Mouse (Mus musculus) frontal cortex, postnatal 14 days (tissue): Measurements from ENCODE around the gene Nol4l.
"Not testable (repeated sequence)": the region's sequence is repeated elsewhere in the genome, so short reads cannot be mapped to it uniquely, and the experiment has no call there.

Experiments used
- DNase-seq, 2 experiments: peaks; one replicate each; pipeline ENCODE4 v3.0.0; 2022; ENCODE audit warnings: low spot score in 2 of 2

The Nol4l gene

GRCm38 (mm10) chr2:153512416-153513323 lies 17.1 kb downstream of the Nol4l start:
- no peak for DNase-seq

GRCm38 (mm10) chr2:153511562-153511961 lies 18.2 kb downstream of the Nol4l start:
- DNase-seq: no peak

GRCm38 (mm10) chr2:153510136-153510535 lies 19.6 kb downstream of the Nol4l start:
- DNase-seq: no peak

- no peak for DNase-seq
Measured at GRCm38 (mm10) chr2:153509211-153510029, 20.4 kb downstream of the Nol4l start.

- no peak for DNase-seq
Measured at GRCm38 (mm10) chr2:153508405-153508804, 21.4 kb downstream of the Nol4l start.

GRCm38 (mm10) chr2:153507969-153508368 lies 21.8 kb downstream of the Nol4l start:
- no peak for DNase-seq

- DNase-seq: no peak
Measured at GRCm38 (mm10) chr2:153506385-153506784, 23.4 kb downstream of the Nol4l start.

GRCm38 (mm10) chr2:153499154-153499553 lies 30.6 kb downstream of the Nol4l start:
- no peak for DNase-seq

GRCm38 (mm10) chr2:153496898-153497297 lies 32.9 kb downstream of the Nol4l start:
- DNase-seq: no peak

- DNase-seq: no peak
Measured at GRCm38 (mm10) chr2:153496301-153496700, 33.5 kb downstream of the Nol4l start.

- DNase-seq: no peak
Measured at GRCm38 (mm10) chr2:153495818-153496217, 34.0 kb downstream of the Nol4l start.

- not testable (repeated sequence) for DNase-seq
Measured at GRCm38 (mm10) chr2:153495391-153495790, 34.4 kb downstream of the Nol4l start.

- DNase-seq: peak in 1 of 2 experiments; percentile 52
Measured at GRCm38 (mm10) chr2:153494293-153494811, 35.4 kb downstream of the Nol4l start.

- DNase-seq: no peak
Measured at GRCm38 (mm10) chr2:153493781-153494292, 35.9 kb downstream of the Nol4l start.

GRCm38 (mm10) chr2:153493393-153493731 lies 36.4 kb downstream of the Nol4l start:
- DNase-seq: no peak

GRCm38 (mm10) chr2:153492573-153493392 lies 37.0 kb downstream of the Nol4l start, which contains the start of gene 4930404H24Rik:
Gene 4930404H24Rik, plus strand, starts transcription at chr2:153492790.
- peak; percentile 55 to 58 for DNase-seq

GRCm38 (mm10) chr2:153492179-153492517 lies 37.6 kb downstream of the Nol4l start:
- no peak for DNase-seq

- no peak for DNase-seq
Measured at GRCm38 (mm10) chr2:153491512-153492178, 38.1 kb downstream of the Nol4l start.

GRCm38 (mm10) chr2:153490940-153491339 lies 38.8 kb downstream of the Nol4l start:
- no peak for DNase-seq

GRCm38 (mm10) chr2:153490116-153490515 lies 39.7 kb downstream of the Nol4l start:
- DNase-seq: no peak

GRCm38 (mm10) chr2:153484071-153484470 lies 45.7 kb downstream of the Nol4l start:
- no peak for DNase-seq
